Mouse (Mus musculus) thymus, postnatal 10 days (tissue): Measurements from ENCODE around the gene Mia.

ENCODE experiments used
- DNase-seq, 2 experiments: peaks; one replicate each; pipeline ENCODE4 v3.0.0; 2021; ENCODE audit warnings: low spot score in 2 of 2

Gene Mia

GRCm38 (mm10) chr7:27161744-27162143 is 19.2 kb downstream of the Mia start:
- DNase-seq: no peak

- DNase-seq: no peak
Observed at GRCm38 (mm10) chr7:27160921-27161320, 20.0 kb downstream of the Mia start.

GRCm38 (mm10) chr7:27159882-27160281 is 21.1 kb downstream of the Mia start:
- DNase-seq: peak; percentile 84 to 92

GRCm38 (mm10) chr7:27159256-27159655 is 21.7 kb downstream of the Mia start:
- DNase-seq: no peak

GRCm38 (mm10) chr7:27158171-27158570 is 22.8 kb downstream of the Mia start:
- DNase-seq: no peak

- no peak for DNase-seq
Observed at GRCm38 (mm10) chr7:27156005-27156404, 25.0 kb downstream of the Mia start.

- no peak for DNase-seq
Observed at GRCm38 (mm10) chr7:27153205-27153764, 27.7 kb downstream of the Mia start, which contains the start of gene Cyp2t4. Cyp2t4 (plus strand) TSS chr7:27153714.

- no peak for DNase-seq
Observed at GRCm38 (mm10) chr7:27136410-27136996, 44.5 kb downstream of the Mia start.

- no peak for DNase-seq
Observed at GRCm38 (mm10) chr7:27133757-27134156, 47.2 kb downstream of the Mia start.

- no peak for DNase-seq
Observed at GRCm38 (mm10) chr7:27133156-27133555, 47.8 kb downstream of the Mia start.

- peak in 1 of 2 experiments; percentile 49 for DNase-seq
Observed at GRCm38 (mm10) chr7:27132588-27132987, 48.4 kb downstream of the Mia start.

GRCm38 (mm10) chr7:27131387-27131786 is 49.6 kb downstream of the Mia start:
- no peak for DNase-seq

GRCm38 (mm10) chr7:27130521-27131370 is 50.2 kb downstream of the Mia start:
- no peak for DNase-seq

- no peak for DNase-seq
Observed at GRCm38 (mm10) chr7:27129811-27130210, 51.1 kb downstream of the Mia start.
